Mouse (Mus musculus): ENCODE measurements around the gene Ube3c. TPM values are rescaled to one million over a fixed set of nuclear protein-coding genes. Genes with fewer than 3 reads are reported as not detected.

Ube3c gene
- total and polyA plus RNA-seq, 3 experiments = 14.9 to 38.9 (median 37.1) TPM

GRCm38 (mm10) chr5:29712906-29713305 lies 143.9 kb downstream of the Ube3c start:
- no peaks in the 10 kb centered on the region for H3K27me3 ChIP-seq (ENCODE audit: control insufficient read depth, insufficient read depth, low read length)
- H3K4me3 ChIP-seq = no peak overlapping the region
- WGBS = 63% methylated on average over 1 of the region's 1 CpGs
- H3K27ac ChIP-seq = no peak overlapping the region
- DNase-seq = no peak
- no peaks in the 10 kb centered on the region for H3K4me1 ChIP-seq (ENCODE audit: control insufficient read depth, insufficient read depth, low read length)
- TF ChIP-seq EP300 (IDR thresholded peaks at IDR 0.05; ENCODE audit: insufficient read depth, low read depth, low read length) (no peak), CTCF (IDR thresholded peaks at IDR 0.05) (no peak), POLR2A (IDR thresholded peaks at IDR 0.05; ENCODE audit: insufficient read depth, low read depth, low read length) (no peak)
- no peaks in the 10 kb centered on the region for H3K36me3 ChIP-seq (ENCODE audit: control insufficient read depth, insufficient read depth, low read length)
- H3K79me2 ChIP-seq (replicated peaks; ENCODE audit: control insufficient read depth, insufficient read depth, low read length) = no peaks in the 10 kb centered on the region
- intact Hi-C loops (cut with DNase I) = no loop called here
- H3K9ac ChIP-seq (ENCODE audit: low read depth, low read length) = no peak overlapping the region

- Histone ChIP-seq H3K27me3 (ENCODE audit: control insufficient read depth, insufficient read depth, low read length) (no peaks in the 10 kb centered on the region), H3K4me1 (ENCODE audit: control insufficient read depth, insufficient read depth, low read length) (no peaks in the 10 kb centered on the region), H3K27ac (no peak overlapping the region), H3K9ac (ENCODE audit: low read depth, low read length) (no peak overlapping the region), H3K79me2 (replicated peaks; ENCODE audit: control insufficient read depth, insufficient read depth, low read length) (no peaks in the 10 kb centered on the region), H3K4me3 (no peak overlapping the region), H3K36me3 (ENCODE audit: control insufficient read depth, insufficient read depth, low read length) (no peaks in the 10 kb centered on the region)
- no peak for DNase-seq
- intact Hi-C loops (cut with DNase I) = no loop called here
- no peak for TF ChIP-seq EP300 (IDR thresholded peaks at IDR 0.05; ENCODE audit: insufficient read depth, low read depth, low read length)
- TF ChIP-seq POLR2A (IDR thresholded peaks at IDR 0.05; ENCODE audit: insufficient read depth, low read depth, low read length) = no peak
- no peak for TF ChIP-seq CTCF (IDR thresholded peaks at IDR 0.05)
- WGBS = 18% methylated on average over 1 of the region's 1 CpGs
These were observed 152.1 kb downstream of the Ube3c start for GRCm38 (mm10) chr5:29721159-29721558.

DNA sequence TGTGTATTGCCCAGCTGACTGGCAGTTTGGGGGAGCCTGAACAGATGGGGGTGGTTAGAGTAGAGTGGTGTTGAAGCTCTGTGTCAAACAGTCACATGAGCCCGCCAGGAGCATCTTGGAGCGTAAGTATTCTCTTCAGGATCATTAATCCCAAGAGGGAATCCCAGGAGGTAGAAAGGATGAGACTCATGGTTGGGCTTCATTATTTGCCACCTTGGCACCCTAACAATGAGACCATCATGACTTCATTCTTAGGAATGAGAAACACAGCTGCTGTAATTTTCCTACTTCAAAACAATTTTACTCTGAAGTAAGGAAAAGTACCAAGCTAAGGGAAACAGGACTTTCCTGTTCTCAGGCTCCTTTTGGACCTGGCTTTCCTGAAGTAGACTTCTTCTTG lies 156.3 kb downstream of the Ube3c start:
- no peak overlapping the region for H3K27ac ChIP-seq
- no peak for DNase-seq
- no peak for TF ChIP-seq EP300 (IDR thresholded peaks at IDR 0.05; ENCODE audit: insufficient read depth, low read depth, low read length)
- no peak for TF ChIP-seq CTCF (IDR thresholded peaks at IDR 0.05)
- no peak for TF ChIP-seq POLR2A (IDR thresholded peaks at IDR 0.05; ENCODE audit: insufficient read depth, low read depth, low read length)
- WGBS = 63% methylated on average over 2 of the region's 2 CpGs
- H3K36me3 ChIP-seq (ENCODE audit: control insufficient read depth, insufficient read depth, low read length) = no peaks in the 10 kb centered on the region
- H3K27me3 ChIP-seq (ENCODE audit: control insufficient read depth, insufficient read depth, low read length) = no peaks in the 10 kb centered on the region
- H3K4me1 ChIP-seq (ENCODE audit: control insufficient read depth, insufficient read depth, low read length) = no peaks in the 10 kb centered on the region
- H3K9ac ChIP-seq (ENCODE audit: low read depth, low read length) = no peak overlapping the region
- H3K4me3 ChIP-seq = no peak overlapping the region
- H3K79me2 ChIP-seq (replicated peaks; ENCODE audit: control insufficient read depth, insufficient read depth, low read length) = no peaks in the 10 kb centered on the region
- intact Hi-C loops (cut with DNase I) = no loop called here

Other genes starting within 250 kb of the Ube3c start
- gene Lmbr1, start 190.9 kb upstream of the Ube3c start, total RNA-seq (2021) = 10 to 100 TPM; 12.4 to 13.4 TPM
- 5.3 and 8.3 TPM in 2 replicates for gene Lmbr1, start 190.9 kb upstream of the Ube3c start, polyA plus RNA-seq (2012; rRNA removed)
- gene Nom1, start 134.6 kb upstream of the Ube3c start, total RNA-seq (2021) = 10 to 100 TPM; 13.4 to 16.1 TPM
- 4.5 and 9.3 TPM in 2 replicates for gene Nom1, start 134.6 kb upstream of the Ube3c start, polyA plus RNA-seq (2012; rRNA removed)
- not detected for gene Mnx1, start 90.8 kb upstream of the Ube3c start, total RNA-seq (2021)
- gene Mnx1, start 90.8 kb upstream of the Ube3c start, polyA plus RNA-seq (2012; rRNA removed) = not detected in 2 replicates
- 10 to 100 TPM; 71.0 to 78.4 TPM for gene Dnajb6, start 166.4 kb downstream of the Ube3c start, total RNA-seq (2021)
- gene Dnajb6, start 166.4 kb downstream of the Ube3c start, polyA plus RNA-seq (2012; rRNA removed) = 34.0 and 39.3 TPM in 2 replicates
- gene Gm5129, start 166.7 kb downstream of the Ube3c start, total RNA-seq (2021) = not detected
- not detected in 2 replicates for gene Gm5129, start 166.7 kb downstream of the Ube3c start, polyA plus RNA-seq (2012; rRNA removed)